Mouse (Mus musculus): ENCODE measurements around the gene Kcnj13.

Gene Kcnj13

GRCm38 (mm10) chr1:87394594-87394993 lies at the start of gene Kcnj13:
Kcnj13 (minus strand) TSS chr1:87394729.
- no peak for DNase-seq (ENCODE audit: low spot score)

DNA sequence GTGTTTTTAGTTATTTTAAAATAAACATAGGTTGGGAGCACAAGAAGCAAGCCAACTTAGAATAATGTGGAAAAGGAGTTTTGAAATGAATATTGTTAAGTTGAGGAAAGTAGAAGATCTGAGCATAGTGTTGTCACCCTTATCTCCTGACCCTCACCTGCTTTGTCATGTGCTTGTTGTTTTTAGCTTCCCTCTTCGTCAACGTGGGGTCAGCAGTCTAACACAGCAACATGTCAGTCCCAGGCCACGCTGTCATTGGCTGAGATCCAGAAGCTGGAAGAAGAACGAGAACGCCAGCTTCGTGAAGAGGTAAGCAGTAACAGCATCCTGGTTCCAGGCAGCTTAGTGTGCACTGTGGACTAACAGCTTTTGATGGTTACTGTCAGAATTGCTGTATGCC lies 42.1 kb upstream of the Kcnj13 start:
- DNase-seq (ENCODE audit: low spot score): no peak

- DNase-seq (ENCODE audit: low spot score): no peak
Observed at GRCm38 (mm10) chr1:87435125-87435524, 40.6 kb upstream of the Kcnj13 start.

- peak; percentile 76 for DNase-seq (ENCODE audit: low spot score)
Observed at GRCm38 (mm10) chr1:87418733-87419132, 24.2 kb upstream of the Kcnj13 start.

GRCm38 (mm10) chr1:87409380-87409779 lies 14.9 kb upstream of the Kcnj13 start:
- DNase-seq (ENCODE audit: low spot score): no peak

DNA sequence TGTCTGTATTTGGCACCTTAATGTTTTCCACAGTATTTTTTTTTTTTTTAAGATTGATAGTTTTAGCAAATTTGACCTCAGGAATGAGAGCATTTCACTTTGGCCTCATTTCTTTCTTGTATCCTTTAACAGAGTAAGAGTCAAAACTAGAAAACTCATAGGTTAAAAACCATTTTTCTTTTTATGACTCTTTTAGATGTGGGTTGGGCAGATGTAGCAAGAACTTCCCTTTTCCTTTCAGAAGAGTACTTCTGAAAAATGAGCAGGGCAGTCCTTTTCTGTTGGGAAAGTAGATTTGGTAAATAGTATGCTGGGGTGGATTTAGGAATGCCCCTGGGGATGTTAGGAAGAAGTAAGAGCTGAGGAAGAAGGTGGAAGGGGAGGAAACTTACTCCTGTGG lies 11.5 kb upstream of the Kcnj13 start:
- no peak for DNase-seq (ENCODE audit: low spot score)

- no peak for DNase-seq (ENCODE audit: low spot score)
Observed at GRCm38 (mm10) chr1:87404710-87405109, 10.2 kb upstream of the Kcnj13 start.

GRCm38 (mm10) chr1:87396923-87397586 lies 2.5 kb upstream of the Kcnj13 start:
- peak; percentile 5 for DNase-seq (ENCODE audit: low spot score)

DNA sequence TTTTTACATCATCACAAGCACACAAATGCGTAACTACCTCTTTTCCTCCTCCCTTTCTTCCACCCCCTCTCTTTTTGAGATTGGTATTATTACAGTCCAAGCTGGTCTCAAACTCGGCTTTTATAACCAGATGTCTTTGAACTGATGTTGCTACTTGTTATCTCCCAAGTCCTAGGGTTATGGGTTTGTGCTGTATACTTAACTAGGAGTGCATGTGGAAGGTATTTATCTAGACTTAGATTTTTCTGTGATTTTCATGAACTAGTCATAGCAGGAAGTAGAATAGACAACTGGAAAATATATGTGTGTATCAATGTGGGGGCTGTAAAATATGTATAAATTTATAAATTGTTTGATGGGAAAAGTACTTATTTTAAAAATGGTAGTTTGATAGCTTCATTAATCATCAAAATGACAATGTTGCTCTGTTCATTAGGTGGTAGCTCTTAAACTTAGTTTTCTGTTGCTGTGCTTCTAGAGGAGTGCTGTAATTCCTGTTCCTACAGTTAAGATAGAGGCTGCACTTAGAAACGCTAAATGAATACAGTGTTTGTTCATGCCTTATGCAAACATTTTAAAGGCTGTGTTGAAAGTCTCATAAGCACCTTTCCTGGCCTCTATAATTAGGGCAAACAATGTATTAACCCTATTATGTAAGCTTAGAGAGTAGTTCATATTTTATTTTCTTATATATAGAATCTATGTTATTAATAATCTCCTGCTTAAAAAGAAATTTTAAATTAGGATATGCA lies 909 bp downstream of the Kcnj13 start:
- no peak for DNase-seq (ENCODE audit: low spot score)

- no peak for DNase-seq (ENCODE audit: low spot score)
Observed at GRCm38 (mm10) chr1:87386436-87387092, 8.0 kb downstream of the Kcnj13 start.

DNA sequence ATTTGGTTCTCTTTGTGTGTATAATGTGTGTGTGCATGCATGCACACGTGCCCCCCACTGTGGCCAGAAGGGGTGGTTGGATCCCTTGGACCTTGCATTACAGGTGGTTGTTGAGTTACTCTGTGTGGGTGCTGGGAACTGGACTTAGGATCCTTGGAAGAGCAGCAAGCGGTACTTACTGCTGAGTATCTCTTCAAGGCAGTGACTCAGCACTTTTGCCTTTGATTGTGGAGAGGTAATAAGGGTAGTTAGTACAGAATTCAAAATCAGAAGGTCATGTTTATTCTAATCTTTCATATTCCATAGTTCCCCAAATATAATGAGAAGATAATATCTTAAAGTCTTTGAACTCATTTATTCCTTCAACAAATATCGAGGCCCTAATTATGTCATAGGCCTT lies 13.4 kb downstream of the Kcnj13 start:
- no peak for DNase-seq (ENCODE audit: low spot score)

DNA sequence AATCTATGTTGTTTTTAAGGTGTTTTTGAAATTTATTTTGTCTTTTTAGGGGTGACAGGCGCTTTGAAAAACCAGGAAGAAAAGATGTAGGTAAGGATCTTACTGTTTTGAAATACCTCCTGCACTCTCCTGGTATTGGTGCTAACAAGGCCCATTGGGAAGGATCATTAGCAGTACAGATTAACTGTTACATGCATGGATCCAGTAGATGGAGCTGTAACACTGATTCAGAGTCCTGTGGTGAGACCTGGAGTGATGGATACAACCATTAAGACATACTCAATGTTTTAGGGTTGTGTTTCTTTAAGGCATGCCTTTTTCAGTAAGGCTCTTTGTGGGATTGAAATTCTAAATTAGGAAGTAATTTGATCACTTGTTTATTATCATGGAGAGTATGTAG lies 14.6 kb downstream of the Kcnj13 start:
- DNase-seq (ENCODE audit: low spot score): peak; percentile 30

- DNase-seq (ENCODE audit: low spot score): no peak
Observed at GRCm38 (mm10) chr1:87378024-87378560, 16.4 kb downstream of the Kcnj13 start.

GRCm38 (mm10) chr1:87360276-87360675 lies 34.3 kb downstream of the Kcnj13 start:
- no peak for DNase-seq (ENCODE audit: low spot score)

GRCm38 (mm10) chr1:87350576-87350975 lies 44.0 kb downstream of the Kcnj13 start:
- no peak for DNase-seq (ENCODE audit: low spot score)
